Mouse (Mus musculus): Measurements from ENCODE around the gene Rtp2. TPM values are rescaled to one million over a fixed set of nuclear protein-coding genes. Genes with fewer than 3 reads are reported as not detected.
A peak's percentile ranks its signal among the peaks of the same experiment; 100 is the strongest.

Gene Rtp2
- polyA plus RNA-seq, 1 experiment from 2014 or later = not detected

DNA sequence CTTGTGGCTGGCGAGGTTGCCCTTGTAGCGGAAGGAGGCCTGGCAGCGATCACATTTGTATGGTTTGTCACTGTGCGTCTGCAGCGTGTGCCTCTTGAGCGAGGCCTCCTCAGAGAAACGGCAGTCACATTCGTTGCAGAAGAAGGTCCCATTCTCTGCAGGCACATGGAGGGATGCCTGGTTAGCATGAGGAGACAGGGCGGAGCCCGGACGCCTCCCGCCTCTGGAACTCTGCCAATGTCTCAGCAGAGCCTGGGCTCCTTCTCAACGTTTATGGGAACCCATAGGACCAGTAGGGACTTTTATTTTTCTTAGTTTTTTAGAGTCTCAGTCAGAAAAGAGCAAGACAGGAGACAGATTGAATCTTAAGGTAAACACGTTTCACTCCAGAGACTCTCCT is 37.7 kb upstream of the Rtp2 start:
- WGBS = 63% methylated on average over 14 of the region's 14 CpGs
- no peak for ATAC-seq (replicated peaks; ENCODE audit: insufficient number of reproducible peaks, insufficient read depth, low FRiP score, low read depth)
- H3K4me1 ChIP-seq (replicated peaks) = peaks cover 23% of the 10 kb centered on the region

DNA sequence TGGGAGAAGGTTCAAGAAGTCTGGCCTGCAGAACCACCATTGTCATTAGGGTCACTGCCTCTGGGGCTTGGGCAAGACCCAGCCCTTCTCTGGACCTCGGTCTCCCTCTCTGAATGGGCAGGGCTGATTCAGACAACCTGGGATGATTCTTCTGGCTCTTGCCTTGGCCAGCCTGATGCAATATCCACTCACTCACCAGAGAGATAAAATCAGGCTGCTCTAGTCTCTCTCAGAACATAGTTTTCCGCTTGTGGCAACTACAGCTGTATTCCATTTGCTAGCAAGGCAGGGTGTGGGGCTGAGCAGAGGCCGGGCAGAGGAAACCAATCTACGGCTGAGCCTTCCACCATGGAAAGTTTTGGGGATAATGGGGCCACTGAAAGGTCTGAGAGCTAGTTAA is 36.7 kb upstream of the Rtp2 start:
- no peak for ATAC-seq (replicated peaks; ENCODE audit: insufficient number of reproducible peaks, insufficient read depth, low FRiP score, low read depth)
- H3K4me1 ChIP-seq (replicated peaks) = peaks cover 32% of the 10 kb centered on the region
- peaks cover 6% of the 10 kb centered on the region; the same call in 1 of the 2 replicates for H3K36me3 ChIP-seq
- no peaks in the 10 kb centered on the region for H3K9me3 ChIP-seq (replicated peaks)
- no peak overlapping the region for H3K4me2 ChIP-seq
- H3K27me3 ChIP-seq = no peaks in the 10 kb centered on the region
- no peak overlapping the region for H3K9ac ChIP-seq
- 62% methylated on average over 4 of the region's 4 CpGs for WGBS
- no peak overlapping the region for H3K27ac ChIP-seq
- no peak overlapping the region for H3K4me3 ChIP-seq

More for the DNA sequence above, 37.7 kb upstream of the Rtp2 start:
- Histone ChIP-seq H3K27me3 (no peaks in the 10 kb centered on the region), H3K9me3 (replicated peaks) (no peaks in the 10 kb centered on the region), H3K27ac (no peak overlapping the region), H3K9ac (no peak overlapping the region), H3K4me2 (no peak overlapping the region), H3K4me3 (no peak overlapping the region), H3K36me3 (peaks cover 6% of the 10 kb centered on the region; the same call in 1 of the 2 replicates)

DNA sequence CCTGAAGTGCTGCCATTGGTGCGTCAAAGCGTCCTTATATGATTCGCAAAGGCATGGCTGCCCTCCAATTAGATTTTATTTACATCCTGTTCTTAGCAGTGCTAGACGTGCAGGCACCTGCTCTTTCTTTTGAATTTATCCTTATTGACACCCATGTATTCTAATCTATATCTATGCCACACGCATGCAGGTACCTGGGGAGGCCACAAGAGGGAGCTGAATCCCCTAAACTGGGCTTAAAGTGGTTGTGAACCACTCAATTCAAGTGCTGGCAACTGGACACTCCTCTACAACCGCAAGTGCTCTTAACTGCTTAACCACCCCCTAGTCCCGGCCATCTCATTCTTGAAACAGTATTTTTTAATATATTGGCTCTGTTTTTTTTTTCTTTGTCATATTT is 35.1 kb upstream of the Rtp2 start:
- Histone ChIP-seq H3K27me3 (no peaks in the 10 kb centered on the region), H3K9ac (no peak overlapping the region), H3K9me3 (replicated peaks) (no peaks in the 10 kb centered on the region), H3K4me3 (no peak overlapping the region), H3K36me3 (peaks cover 6% of the 10 kb centered on the region; the same call in 1 of the 2 replicates), H3K27ac (no peak overlapping the region), H3K4me1 (replicated peaks) (peaks cover 23% of the 10 kb centered on the region), H3K4me2 (no peak overlapping the region)
- 82% methylated on average over 7 of the region's 7 CpGs for WGBS
- ATAC-seq (replicated peaks; ENCODE audit: insufficient number of reproducible peaks, insufficient read depth, low FRiP score, low read depth) = no peak

DNA sequence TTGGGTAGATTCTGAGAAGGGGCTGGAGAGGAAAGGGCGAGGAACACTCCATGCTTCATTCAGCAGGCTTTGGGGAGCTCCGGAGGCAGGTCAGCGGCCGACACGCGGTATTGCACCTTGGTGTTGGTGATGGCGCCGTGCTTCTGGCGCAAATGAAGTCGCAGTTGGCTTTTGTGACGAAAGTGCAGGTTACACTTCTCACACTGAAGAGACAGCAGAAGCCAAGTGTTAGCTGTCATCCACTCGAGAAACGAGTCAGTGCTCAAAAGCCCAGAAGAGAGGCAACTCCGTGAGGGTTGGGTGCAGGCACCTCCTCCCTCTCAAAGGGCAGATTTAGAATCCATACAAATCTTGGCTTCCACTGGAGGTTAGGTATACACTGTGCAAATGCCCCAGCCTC is 33.9 kb upstream of the Rtp2 start:
- Histone ChIP-seq H3K4me1 (replicated peaks) (peaks cover 16% of the 10 kb centered on the region), H3K4me2 (no peak overlapping the region), H3K27ac (no peak overlapping the region), H3K36me3 (peaks cover 6% of the 10 kb centered on the region; the same call in 1 of the 2 replicates), H3K27me3 (no peaks in the 10 kb centered on the region), H3K9me3 (replicated peaks) (no peaks in the 10 kb centered on the region), H3K4me3 (no peak overlapping the region), H3K9ac (no peak overlapping the region)
- WGBS = 85% methylated on average over 14 of the region's 14 CpGs
- no peak for ATAC-seq (replicated peaks; ENCODE audit: insufficient number of reproducible peaks, insufficient read depth, low FRiP score, low read depth)

DNA sequence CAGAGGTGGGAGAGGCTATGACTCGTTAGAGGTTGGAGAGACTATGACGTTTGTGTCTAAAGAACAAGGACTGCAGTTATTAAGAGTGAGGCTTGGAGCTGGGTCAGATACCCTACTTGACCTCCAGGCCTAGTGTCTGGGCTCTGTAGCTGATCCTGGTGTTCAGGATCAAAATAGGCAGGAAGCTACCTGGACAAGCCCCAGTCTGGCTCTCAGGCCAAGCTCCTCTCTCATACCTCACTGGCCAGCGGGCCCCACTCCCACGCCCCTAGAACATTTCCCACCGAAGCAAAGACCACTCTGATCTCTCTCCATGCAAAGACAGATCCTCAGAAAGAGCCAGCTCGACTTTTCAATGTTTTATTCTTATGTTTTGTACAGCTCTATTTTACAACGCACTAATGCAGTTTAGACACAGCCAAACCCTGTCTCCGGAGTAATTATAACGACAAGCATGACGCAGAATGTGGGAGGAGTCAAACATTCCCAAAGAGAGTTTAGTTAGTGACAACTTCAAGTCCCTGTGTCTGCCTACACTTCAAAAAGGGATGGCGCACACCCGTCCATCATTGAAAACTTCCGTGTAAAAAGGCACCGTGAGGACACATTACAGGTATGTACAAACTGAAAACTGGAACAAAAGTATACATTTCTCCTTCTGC is 32.6 kb upstream of the Rtp2 start:
- Histone ChIP-seq H3K4me1 (replicated peaks) (peaks cover 9% of the 10 kb centered on the region), H3K4me3 (no peak overlapping the region), H3K27me3 (no peaks in the 10 kb centered on the region), H3K4me2 (no peak overlapping the region), H3K9ac (no peak overlapping the region), H3K9me3 (replicated peaks) (no peaks in the 10 kb centered on the region), H3K36me3 (peaks cover 6% of the 10 kb centered on the region; the same call in 1 of the 2 replicates), H3K27ac (no peak overlapping the region)
- ATAC-seq (replicated peaks; ENCODE audit: insufficient number of reproducible peaks, insufficient read depth, low FRiP score, low read depth) = no peak
- 74% methylated on average over 14 of the region's 14 CpGs for WGBS

DNA sequence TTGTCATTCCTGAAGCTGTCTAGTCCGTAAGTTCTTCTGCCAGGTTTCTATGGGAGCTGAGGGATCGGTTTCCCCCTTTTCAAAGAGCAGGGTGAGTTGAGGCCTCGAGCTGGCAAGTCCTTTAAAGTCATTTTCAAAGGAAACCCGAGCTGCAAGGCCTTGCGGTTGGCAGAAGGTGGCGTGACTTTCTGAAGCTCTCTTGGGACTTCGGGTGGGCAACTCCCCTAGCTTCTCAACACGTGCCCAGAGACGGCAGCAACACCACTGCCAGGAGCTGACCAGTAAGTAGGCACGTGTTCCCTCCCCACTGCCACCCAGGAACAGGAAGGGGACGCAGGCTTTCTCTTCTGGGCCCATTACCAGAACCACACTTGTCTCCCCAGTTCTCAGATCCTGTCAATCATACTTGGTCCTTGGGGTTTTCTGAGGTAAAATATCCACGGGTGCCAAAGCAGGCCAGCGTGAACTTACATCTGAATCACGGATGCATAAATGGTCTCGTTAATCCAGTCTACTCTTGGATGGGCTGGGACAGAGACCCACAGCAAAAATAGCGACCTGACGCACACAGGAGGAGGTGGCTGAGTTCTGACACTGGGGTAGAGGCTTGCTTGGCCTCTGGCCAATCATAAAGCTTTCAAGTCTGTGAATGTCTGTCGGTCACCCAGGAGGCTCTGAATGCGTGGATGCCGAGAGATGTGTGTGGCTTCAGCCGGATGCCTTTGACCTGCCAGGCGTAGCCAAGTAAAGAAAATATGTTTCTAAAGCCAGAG is 31.9 kb upstream of the Rtp2 start:
- ATAC-seq (replicated peaks; ENCODE audit: insufficient number of reproducible peaks, insufficient read depth, low FRiP score, low read depth) = no peak
- H3K4me3 ChIP-seq = no peak overlapping the region
- no peaks in the 10 kb centered on the region for H3K9me3 ChIP-seq (replicated peaks)
- no peak overlapping the region for H3K9ac ChIP-seq
- no peak overlapping the region for H3K27ac ChIP-seq
- peaks cover 6% of the 10 kb centered on the region; the same call in 1 of the 2 replicates for H3K36me3 ChIP-seq
- WGBS = 60% methylated on average over 22 of the region's 22 CpGs
- peaks cover 9% of the 10 kb centered on the region for H3K4me1 ChIP-seq (replicated peaks)
- no peak overlapping the region for H3K4me2 ChIP-seq
- no peaks in the 10 kb centered on the region for H3K27me3 ChIP-seq

DNA sequence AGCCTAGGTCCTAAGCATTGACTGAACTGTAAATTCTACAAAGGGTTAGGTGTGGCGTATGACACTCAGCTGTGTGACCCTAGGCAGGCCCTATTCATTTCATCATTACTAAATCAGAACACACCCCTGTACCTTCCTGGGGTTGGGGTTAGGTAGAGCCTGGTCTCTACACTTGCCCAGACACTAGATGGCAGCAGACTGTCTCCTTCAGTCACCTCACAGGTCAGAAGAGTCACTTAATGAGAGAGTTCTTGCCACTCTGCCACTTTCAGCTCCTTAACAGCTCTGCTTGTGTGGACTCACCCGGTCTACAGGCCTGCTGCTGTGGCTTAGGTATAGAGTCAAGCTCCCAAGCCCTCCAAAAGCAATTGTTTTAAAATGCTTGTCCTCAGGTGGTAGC is 30.2 kb upstream of the Rtp2 start:
- Histone ChIP-seq H3K4me1 (replicated peaks) (peaks cover 9% of the 10 kb centered on the region), H3K36me3 (no peaks in the 10 kb centered on the region; the same call in 1 of the 2 replicates), H3K27me3 (no peaks in the 10 kb centered on the region), H3K9ac (no peak overlapping the region), H3K9me3 (replicated peaks) (no peaks in the 10 kb centered on the region), H3K4me3 (no peak overlapping the region), H3K4me2 (no peak overlapping the region), H3K27ac (no peak overlapping the region)
- peak; percentile 35; the same call in 1 of the 2 replicates for ATAC-seq (replicated peaks; ENCODE audit: insufficient number of reproducible peaks, insufficient read depth, low FRiP score, low read depth)
- 81% methylated on average over 2 of the region's 2 CpGs for WGBS

DNA sequence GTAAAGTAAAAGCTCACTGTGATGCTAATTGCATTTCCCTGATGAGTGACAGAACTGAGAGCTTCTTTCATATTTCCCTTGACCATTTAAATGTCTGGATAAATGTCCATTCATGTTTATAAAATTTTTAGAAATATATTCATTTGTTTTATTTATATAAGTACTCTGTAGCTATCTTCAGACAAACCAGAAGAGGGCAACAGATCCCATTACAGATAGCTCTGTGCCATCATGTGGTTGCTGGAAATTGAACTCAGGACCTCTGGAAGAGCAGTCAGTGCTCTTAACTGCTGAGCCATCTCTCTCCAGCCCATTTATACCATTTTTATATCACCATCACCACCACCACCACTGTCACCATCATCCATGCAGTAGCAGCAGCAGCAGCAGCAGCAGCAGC is 26.7 kb upstream of the Rtp2 start:
- Histone ChIP-seq H3K9ac (no peak overlapping the region), H3K4me1 (replicated peaks) (peaks cover under 1% of the 10 kb centered on the region; the same call in 1 of the 2 replicates), H3K27ac (no peak overlapping the region), H3K4me2 (no peak overlapping the region), H3K27me3 (no peaks in the 10 kb centered on the region), H3K36me3 (no peaks in the 10 kb centered on the region), H3K4me3 (no peak overlapping the region), H3K9me3 (replicated peaks) (no peaks in the 10 kb centered on the region)
- no peak for ATAC-seq (replicated peaks; ENCODE audit: insufficient number of reproducible peaks, insufficient read depth, low FRiP score, low read depth)

DNA sequence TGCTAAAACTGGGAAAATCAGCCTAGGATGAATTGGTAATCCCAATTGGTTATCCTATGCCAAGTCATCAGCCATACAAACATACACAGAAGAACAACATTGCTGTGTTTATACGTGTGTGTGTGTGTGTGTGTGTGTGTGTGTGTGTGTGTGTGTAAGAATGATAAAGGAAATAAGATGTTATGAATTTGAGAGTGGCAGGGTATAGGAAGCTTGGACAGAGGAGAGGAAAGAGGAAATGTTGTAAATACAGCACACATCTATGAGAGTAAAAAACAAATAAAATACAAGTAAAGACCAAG is 21.7 kb upstream of the Rtp2 start:
- Histone ChIP-seq H3K4me1 (replicated peaks) (0 out of 2 replicates have a peak, but pooled peaks cover 3% of the 10 kb centered on the region), H3K36me3 (no peaks in the 10 kb centered on the region), H3K27ac (no peak overlapping the region), H3K4me2 (no peak overlapping the region), H3K4me3 (no peak overlapping the region), H3K9ac (no peak overlapping the region), H3K9me3 (replicated peaks) (no peaks in the 10 kb centered on the region), H3K27me3 (no peaks in the 10 kb centered on the region)
- WGBS = 0% methylated on average over 1 of the region's 1 CpGs
- no peak for ATAC-seq (replicated peaks; ENCODE audit: insufficient number of reproducible peaks, insufficient read depth, low FRiP score, low read depth)

DNA sequence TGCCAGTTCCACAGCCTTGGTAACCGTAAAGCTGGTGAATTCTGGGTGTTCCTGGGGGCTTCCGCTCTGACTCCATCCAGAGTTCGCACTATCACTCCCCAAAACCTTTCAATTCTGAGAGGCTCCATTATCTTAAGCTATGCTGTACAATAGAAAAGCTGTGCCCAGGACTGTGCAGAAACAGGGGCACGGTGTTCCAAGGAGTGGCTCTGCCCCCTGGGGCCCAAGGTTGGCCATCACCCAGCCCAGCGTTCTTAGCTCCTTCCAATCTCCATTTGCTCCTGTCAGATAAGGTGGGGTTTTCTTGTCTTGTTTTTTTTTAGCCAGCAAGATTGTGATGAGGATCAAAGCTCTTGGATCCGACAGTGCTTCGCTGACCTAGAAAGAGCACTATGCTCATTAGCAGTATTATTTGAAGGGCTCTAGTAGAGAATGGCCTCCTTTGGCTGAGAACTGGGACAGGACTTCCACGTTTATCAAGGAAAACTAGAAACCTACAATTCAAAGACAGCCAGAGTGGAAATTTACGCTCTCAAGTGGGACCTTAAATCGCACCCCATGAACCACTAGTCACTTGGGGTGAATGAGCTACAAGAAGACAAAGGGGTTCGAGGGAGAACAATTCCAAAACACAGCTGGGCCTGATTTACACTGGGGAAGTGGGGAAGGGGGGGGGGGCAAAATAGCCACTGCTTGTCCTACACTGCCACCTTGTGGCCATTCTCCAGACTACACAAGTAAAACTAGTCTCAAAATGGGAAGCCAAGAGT is 21.2 kb upstream of the Rtp2 start:
- Histone ChIP-seq H3K4me3 (no peak overlapping the region), H3K9me3 (replicated peaks) (no peaks in the 10 kb centered on the region), H3K4me2 (no peak overlapping the region), H3K27me3 (no peaks in the 10 kb centered on the region), H3K9ac (no peak overlapping the region), H3K4me1 (replicated peaks) (0 out of 2 replicates have a peak, but pooled peaks cover 3% of the 10 kb centered on the region), H3K27ac (no peak overlapping the region), H3K36me3 (no peaks in the 10 kb centered on the region)
- 39% methylated on average over 11 of the region's 11 CpGs for WGBS
- ATAC-seq (replicated peaks; ENCODE audit: insufficient number of reproducible peaks, insufficient read depth, low FRiP score, low read depth) = no peak

DNA sequence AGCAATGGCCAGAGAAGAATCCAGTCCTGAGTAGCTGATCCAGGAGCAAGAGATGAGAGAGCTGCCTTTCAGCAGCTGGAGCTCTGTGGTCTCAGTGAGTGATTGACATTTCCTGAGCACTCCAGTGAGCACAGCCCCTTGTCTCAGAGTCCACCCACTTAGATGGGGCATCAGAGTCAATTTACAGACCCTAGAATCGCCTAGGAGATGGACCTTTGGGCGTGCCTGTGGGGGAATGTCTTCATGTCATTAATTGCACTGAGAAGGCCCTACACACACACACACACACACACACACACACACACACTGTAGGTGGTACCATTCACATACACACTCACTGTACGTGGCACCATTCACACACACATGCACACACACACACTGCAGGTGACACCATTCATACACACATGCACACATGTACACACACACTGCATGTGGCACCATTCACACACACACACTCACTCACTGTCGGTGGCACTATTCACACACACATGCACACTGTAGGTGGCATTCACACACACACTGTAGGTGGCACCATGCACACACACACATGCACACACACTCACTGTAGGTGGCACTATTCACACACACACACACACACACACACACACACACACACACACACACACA is 20.0 kb upstream of the Rtp2 start:
- 72% methylated on average over 4 of the region's 4 CpGs for WGBS

More for the DNA sequence above, 20.0 kb upstream of the Rtp2 start:
- no peak overlapping the region for H3K9ac ChIP-seq
- H3K36me3 ChIP-seq = no peaks in the 10 kb centered on the region
- no peak for ATAC-seq (replicated peaks; ENCODE audit: insufficient number of reproducible peaks, insufficient read depth, low FRiP score, low read depth)
- H3K4me3 ChIP-seq = no peak overlapping the region
- H3K9me3 ChIP-seq (replicated peaks) = no peaks in the 10 kb centered on the region
- H3K27me3 ChIP-seq = no peaks in the 10 kb centered on the region
- H3K27ac ChIP-seq = no peak overlapping the region
- H3K4me1 ChIP-seq (replicated peaks) = 0 out of 2 replicates have a peak, but pooled peaks cover 3% of the 10 kb centered on the region
- H3K4me2 ChIP-seq = no peak overlapping the region

Data from heart, embryonic 15.5 days (tissue).